Mouse (Mus musculus) adrenal gland, adult 18-20 months (tissue): Measurements from ENCODE around the gene Scube1. TPM values are rescaled to one million over a fixed set of nuclear protein-coding genes. Genes with fewer than 3 reads are reported as not detected.

Experiments
- DNase-seq, 2 experiments: peaks; one replicate each; pipeline ENCODE4 v3.0.0; 2021 to 2022; ENCODE audit warnings: low spot score in 2 of 2
- total RNA-seq, 2 experiments: library from RNA; stranded (reverse); gene quantifications; 1 replicate in 1 of 2; 2 replicates in 1 of 2; pipeline ENCODE4 v1.2.3; 2021

The Scube1 gene
- total RNA-seq, 2 experiments from 2014 or later = 2.9 to 5.6 TPM

DNA sequence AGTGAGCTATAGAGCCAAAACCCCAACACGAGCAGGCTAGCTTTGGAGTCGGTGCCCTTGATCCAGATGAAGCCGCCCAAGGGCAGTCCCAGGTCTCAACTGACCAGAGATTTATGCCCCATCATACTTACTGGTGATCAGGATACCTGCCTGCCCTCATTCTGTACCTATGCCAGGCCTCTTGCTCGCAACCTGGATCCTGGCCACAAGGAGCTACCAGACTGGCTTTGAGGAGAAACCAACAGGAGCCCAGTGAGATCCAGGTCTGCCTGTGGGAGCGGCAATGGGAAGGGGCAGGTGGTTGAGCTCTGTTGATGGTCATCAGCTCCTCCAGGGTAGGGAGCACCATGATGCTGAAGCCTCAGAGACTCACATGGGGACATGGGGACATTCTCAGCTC lies 12.5 kb downstream of the Scube1 start:
- no peak for DNase-seq

DNA sequence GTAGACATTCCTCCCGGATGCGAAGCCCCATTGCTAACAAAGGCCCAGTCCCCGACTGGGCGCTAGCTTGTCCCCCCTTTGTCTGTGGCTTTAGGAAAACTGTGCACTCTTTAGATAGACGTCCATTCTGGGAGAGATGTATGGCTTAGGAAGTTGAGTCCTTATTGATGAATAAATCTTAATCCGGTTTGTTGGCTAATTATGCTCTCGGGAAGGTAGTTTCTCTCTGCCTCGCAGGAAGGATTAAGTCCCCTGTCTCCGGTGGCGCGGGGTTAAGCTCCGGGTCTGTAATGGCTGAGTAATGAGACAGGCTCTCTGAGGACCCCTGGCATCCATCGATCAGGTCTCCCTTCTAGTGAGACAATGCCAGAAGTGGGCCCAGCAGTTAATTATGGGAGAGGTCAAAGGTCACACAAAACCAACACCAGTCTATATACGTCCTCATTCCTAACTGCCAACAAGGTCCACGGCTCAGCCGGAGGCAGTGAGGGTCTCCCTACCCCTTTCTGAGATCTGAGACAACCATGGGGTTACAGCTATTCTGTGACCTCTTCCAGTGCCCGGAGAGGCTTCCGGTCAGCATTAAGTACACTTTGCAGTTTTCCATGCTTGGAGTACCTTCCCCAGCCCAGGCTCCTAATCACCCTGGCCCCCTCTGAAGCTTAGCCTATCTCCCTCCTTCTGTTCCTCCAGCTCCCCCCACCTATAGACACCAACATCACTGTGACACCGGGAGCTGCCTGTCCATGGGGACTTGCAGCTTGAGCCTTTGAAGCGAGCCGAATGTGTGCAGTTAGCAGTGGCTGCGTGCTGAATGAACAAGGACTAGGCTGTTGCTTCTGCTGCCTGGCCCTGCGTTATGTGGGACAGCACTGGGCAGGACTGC lies 14.7 kb downstream of the Scube1 start:
- no peak for DNase-seq

DNA sequence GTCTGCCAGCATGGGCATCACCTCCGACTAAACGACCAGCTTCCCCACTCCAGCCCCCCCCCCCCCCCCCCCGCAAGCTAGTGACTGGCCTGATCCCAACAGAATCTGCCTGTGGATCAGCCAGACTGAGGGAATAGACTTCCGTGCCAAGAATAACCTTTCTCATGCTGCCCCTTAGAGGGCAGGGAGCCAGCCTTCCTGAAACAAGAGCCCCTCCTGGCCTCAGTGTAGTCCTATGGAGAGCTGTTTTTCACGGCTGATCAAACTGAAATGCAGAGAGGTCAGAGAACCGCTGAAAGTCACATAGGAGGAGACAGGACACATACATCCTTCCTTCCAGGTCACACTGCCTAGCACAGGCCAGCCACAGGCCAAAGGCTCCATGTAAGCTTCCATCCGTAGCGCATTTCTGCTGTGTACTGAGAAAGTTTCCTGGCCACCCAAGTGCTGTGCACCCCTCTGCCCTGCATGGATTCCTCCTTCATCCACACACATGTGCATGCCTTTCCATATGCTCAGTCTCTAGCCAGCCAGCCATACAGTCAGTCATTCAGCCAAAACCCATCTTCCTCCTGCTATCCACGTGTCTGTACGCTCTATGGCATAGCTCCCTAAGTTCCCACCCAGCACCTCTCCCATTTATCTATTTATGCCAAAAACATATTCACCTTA lies 18.2 kb downstream of the Scube1 start:
- no peak for DNase-seq

DNA sequence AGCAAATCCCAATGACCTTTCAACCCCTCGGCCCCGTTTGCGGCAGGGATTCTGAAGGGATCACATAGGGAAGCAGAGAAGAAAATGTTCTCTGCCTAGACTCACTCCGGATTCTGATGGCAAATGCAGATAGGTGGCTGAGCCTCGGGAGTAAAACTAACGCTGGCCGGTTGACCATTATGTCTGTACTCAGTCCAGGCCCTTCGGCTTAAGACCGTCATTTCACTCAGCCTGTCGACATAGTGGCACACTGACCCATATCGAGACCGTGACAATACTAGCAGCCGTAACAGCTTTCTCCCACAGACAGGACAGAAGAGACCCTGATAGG lies 24.3 kb downstream of the Scube1 start:
- DNase-seq = no peak

DNA sequence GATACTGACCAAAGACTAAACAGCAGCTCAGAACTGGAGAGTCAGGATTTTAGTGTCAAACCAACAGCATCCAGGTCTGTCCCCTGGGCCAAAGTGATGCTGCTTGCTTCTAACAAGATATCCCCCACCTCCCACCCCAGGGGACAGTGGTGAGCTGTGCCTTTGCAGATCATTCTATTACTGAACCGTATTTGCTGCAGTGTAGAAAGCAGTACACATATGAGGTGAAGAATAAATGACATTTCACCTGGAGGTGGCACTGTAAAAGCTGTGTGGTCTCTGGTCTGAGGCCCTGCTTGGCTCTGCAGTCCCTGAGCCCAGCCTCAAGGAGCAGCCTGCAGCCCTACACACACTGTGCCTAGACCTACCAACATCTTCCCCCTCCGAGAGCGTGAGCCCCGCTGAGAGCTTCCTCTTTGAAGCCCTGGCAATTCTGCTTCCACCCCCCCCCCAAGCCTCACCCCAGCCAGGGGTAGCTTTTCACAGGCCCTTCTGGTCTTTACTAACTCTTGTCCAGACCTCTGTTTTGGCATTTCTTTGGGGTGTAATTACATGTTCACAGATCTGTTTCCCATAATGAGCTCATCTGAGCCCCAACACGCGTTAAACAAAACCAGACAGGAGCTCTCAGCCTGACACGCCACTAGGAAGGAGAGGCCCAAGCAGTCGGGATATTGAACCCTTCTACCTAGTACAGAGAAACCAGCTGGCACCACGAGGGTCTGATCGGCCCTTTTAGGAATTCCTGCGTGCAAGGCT lies 24.8 kb downstream of the Scube1 start:
- DNase-seq = no peak

DNA sequence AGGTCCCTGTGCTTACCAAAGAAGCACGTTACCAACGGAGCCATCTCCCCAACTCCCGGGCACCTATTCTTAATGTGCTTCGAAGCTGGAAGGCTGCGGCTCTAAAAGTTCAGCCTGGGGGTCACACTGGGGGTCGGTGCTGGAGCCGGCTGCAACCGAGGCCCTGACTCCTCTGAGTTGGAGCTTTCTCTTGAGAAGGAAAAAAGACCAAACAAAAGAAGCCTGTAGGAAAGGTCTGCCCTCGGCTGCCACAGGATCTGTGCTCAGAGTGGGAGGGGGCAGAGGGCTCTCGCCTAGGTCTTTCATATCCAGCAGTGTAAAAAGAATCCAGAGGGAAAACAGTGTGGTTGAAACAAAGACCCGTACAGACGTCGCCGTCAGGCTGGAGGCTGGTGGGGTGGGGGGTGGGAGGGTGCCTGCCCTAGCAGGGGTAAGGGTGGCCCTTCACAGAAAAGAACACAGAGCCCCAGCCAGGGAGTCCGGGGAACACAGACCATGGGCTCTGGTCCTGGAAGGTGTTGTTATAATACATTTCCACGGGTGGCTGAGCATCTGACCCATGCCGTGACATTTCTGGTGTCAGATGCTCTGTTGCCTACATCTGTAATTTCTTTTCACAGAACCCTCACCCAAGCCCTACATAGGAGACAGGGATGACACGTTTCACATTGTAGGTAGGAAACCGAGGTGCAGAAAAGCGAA lies 25.5 kb downstream of the Scube1 start:
- DNase-seq = no peak

DNA sequence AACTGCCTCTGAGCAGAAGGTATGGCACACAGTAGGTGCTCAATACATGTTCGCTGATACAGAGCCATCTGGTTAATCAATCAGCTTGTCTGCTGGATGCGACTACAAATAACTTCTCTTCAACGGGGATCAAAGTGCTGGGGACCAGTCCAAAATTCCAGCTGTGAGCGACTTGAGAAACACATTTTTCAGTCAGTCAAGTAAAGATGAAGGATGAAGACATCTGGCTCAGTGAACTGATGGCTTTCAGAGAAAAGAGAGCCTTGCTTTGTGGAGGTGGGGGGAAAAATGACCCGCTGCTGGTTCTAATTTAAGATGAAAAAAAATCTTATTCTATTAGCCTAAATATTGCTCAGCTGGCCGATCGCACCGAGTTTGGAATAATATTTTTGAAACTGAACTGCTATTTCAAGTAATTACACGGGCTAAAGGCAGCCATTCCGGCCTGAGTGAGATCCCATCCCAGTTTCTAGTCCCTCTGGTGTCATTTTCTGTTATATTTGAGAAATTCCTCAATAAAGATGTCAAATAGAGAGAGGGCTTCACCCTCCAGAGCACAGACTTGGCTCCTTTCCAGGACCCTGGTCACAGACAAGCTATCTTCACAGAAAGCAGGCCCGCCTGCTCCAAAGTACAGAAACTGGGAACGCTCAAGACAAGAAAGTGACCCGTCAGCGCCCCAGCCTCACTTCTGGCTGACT lies 28.0 kb downstream of the Scube1 start:
- no peak for DNase-seq

DNA sequence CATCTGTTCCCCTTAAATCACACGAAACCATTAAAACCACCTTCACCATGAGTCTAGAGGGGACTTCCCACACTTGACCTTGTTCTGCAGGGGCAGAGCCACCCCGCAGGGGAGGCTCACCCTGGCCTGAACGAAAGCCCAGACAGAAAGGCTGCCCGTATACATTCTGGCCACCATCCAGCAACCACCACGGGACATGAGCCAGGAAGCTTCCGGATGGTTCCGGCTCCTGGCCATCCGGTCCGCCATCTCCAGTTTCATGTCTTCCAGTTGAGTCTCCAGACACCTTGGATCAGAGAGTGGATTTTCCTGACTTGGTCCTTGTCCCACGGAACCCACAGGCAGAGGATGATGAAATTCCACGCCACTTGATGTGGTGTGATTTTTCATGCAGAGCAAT lies 29.7 kb downstream of the Scube1 start:
- DNase-seq = no peak

DNA sequence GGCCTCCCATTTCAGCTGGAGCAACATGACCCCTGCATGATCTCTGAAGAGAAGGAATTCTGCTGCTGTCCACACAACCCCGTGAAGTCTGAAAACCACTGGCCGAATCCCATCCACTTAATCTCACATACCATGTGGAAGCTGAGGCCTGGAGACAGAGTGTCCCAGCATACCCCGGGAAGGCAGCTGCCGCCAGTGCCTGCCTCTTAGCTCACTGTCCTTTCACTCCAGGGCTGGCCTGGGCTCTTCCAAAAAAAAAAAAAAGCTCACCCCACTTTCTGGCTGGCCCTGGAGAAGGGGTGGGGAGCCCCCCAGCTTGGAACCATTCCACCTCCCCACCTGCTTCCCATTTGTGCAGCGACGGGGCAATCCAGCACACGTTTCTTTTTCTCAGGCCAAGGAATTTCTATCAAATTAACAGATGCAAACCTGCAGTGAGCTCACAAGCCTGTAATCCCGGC lies 32.9 kb downstream of the Scube1 start:
- DNase-seq = no peak

DNA sequence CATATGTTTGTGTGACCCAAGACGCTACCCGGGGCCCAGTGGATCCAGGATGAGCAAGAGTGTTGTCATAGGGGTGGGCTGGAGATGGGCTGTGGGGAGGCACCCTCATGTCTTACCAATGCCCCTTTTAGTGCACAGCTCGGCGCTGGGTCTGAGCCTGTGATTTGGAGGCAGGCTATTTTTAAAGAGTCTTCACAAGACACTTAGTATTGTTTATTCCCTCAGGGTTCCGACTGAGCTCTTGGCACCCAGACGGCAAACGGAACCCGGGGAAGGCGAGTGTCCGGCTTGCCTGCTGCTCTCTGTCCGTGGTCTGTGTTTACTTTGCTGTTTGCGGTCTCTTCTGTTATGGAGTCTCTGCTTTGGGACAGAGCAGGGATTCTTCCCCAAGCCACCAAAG lies 34.9 kb downstream of the Scube1 start:
- DNase-seq = no peak

DNA sequence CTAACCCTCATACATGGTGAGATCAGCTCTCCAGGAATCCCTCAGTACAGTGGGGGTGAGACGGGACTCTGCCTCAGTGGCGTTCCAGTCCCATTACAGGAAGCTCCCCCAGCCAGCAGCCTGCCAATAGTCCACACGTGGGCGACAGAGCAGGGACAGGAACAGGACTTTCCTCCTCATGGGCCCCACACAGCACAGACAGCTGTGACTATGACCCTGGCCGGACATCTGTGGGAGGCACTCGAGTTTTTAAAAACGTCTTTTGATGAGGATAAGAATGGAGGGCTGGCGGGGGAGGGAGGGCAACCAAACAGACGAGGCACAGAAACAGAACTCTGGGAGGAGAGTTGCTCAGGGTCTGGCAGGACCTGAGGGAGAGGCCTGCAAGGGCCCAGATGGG lies 38.2 kb downstream of the Scube1 start:
- no peak for DNase-seq

DNA sequence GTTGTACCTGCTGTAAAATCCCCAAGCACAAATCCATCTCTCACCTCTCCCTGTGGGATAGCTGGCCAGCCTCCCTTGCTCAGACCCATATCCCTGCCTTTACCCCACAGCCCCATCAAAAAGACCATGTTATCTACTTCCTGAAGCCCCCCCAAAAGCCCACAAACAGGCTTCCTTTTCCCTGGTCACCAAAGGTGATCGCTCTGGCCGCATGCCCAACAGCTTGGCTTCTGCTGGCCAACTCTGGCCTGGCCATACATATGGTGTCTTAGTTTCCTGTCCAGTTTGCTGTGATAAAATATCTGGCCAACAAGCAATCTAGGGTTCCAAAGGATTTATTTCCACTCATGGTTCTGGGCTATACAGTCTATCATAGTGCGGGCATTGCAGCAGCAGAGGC lies 38.9 kb downstream of the Scube1 start:
- DNase-seq = no peak

DNA sequence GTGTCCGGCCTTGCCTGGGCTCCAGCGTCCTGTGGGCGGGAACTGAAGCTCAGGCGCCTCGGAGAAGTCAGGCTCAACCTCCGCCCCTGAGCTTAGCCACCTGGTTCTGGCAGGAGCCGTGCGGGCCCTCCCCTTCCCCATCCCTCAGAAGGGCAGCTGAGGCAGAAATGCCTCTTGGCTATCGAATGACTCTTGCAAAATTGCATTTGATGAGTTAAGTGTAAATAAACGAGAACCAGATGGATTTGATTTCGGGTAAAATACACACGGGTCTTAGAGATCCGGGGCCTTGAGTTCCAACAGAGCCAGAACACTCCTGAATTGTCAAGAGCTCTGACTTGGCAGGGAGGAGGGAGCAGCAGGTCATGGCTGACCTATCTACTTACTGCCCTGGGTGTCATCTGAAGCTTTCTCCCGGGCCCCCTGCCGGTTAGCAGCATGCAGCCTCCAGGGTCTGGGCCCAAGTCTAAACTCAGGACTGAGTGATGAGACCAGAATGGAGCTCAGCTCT lies 41.7 kb downstream of the Scube1 start:
- DNase-seq = no peak

DNA sequence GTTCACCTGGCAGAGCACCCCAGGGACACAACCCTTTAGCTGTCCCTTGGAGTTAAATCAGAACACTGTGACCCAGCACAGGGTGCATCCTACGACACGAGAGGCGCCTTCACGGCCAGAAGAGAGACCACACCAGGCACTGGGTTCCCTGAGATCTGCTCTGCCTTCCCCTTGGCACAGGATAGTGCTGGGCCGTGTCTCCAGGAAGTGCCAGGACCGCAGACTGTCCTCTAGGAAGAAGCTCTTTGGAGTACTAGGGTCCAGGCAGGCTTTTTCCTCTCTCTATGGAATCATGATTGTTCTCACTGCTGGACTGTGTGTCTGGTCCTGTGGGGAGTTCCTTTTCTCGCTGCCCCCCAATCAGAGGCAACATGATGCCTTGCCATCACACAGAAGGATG lies 44.5 kb downstream of the Scube1 start:
- no peak for DNase-seq

DNA sequence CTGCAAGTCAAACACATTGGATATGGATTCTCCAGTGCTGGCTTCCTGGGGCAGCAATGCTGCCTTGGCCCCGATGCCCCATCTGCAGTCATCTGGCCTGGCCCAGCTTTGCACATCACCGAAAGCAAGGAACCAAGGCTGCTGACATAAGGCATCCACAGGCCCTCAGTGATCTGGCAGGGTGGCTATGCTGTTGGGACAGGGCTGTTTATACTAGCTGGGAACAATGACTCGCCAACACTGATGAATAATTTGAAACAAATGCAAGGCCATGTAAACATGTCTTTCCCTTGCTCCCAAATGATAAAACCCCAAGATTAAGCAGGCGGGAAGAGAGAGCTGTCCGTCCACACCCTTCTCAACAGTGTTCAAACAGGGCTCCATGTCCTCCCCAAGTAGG lies 45.1 kb downstream of the Scube1 start:
- peak in 1 of 2 experiments; percentile 16 for DNase-seq

DNA sequence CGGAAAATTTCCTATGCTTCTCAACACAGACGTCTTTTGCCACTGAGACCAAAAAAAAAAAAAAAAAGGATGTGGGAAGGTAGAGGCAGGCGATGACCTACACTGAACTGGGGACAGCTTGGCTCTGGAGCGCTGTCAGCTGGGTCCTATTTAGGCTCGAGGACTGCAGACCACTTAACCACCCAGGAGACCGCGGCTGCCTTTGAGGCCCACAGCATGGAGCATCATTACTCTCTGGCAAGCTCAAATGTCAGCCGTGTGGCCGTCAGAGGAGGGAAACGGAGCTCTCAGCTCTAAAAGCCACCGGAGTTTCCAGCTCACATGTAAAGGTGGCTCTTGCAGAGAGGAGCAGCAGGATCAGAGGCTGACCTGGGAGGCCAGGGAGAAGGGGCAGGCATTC lies 46.2 kb downstream of the Scube1 start:
- no peak for DNase-seq

DNA sequence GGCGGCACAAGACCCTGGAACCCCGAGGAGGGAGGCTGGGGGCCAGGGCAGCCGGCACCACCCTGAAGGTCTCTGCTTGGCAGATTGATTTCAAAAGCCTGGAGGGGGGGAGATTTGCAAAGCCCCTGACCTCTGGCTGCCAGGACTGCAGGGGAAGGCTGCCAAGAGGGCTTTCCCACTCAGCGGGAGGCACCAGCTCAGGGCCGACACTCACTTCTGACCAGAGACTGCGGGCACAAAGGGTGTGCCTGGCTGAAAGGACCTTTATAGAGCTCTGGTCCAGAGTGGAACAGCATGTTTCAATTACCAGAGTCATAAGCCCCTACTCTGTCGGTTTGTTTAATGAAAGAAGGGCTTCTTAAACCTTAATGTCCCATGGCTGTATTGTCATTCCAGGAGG lies 46.7 kb downstream of the Scube1 start:
- DNase-seq = peak in 1 of 2 experiments; percentile 22

DNA sequence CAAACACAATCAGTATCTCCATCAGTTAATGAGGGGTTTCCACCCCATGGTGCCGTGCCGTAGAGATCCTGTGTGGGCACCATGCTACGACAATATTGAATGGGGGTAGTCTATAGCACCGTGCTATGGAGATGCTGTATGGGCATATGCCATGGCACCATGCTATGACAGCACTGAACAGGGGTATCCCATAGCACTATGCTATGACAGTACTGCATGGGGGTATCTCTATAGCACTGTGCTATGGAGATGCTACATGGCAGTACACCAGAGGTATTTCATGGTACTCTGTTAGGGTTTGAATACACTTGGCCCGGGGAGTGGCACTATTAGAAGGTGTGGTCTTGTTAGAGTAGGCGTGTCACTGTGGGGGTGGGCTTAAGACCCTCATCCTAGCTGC lies 47.7 kb downstream of the Scube1 start:
- DNase-seq = no peak

DNA sequence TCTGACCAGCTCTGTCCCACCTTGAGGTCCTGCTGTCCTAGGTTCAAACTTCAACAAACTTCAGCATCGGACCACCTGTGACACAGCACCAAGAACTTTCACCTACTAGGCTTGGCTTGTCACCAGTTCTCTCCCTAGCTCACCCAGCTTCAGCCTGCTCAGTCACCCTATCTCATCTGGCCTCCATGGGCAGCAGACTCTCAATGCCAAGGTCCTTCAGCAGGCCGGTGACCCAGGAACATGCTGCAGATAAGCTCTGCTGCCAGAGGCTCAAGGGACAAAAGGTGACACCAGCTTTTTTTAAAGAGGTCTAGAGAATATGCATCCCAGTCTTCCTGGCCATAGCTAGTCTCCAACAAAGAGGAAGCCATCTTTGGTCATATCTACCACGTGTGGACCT lies 48.5 kb downstream of the Scube1 start:
- no peak for DNase-seq

DNA sequence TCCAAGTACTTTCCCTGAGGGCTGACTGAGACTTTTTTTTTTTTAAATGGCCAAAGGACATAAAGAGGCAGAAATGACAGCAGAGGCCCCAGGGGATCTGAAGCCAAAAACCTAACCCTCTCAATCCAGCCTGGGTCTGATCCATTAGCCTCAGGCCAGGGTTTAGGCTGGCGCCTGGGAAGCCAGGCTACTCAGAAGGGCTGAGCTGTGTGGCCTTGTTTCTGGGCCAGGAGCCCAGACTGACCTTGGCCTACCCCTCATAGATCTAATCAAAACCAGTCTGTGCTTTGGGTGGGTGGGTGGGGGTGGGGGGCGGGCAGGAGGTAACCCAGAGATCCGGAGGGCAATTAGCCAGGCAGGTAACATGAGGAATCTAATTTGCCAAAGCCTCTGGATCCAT lies 51.2 kb downstream of the Scube1 start:
- DNase-seq = peak in 1 of 2 experiments; percentile 18
